8 mouse cellular contexts compared by ENCODE assay signal in the genomic region with DNA sequence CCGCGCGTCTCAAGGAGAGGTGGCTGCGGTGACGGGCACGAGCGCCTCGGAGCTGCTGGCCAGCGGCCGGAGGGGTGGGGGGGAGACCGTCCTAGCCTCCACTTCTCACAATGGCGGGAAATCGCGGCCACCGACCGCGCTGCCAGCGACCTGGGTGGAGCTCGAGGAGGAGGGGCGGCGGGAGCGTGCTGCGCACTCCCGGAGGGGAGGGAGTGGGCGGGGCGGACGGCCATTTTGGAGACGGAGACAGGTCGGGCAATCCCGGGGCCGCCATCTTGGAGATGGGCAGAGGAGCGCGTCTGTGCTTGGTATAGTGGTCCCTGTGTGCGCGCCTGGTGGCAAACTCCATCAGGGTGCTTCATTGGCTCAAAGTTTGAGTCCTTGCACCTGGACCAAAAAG. TPM values are rescaled to one million over a fixed set of nuclear protein-coding genes. Genes with fewer than 3 reads are reported as not detected.
DNase-seq lines count a peak whose midpoint lies in the region; ATAC-seq and TF ChIP-seq lines count a peak whose summit lies in the region.

A gene (minus strand): TSS at position 162 of the 400 bp plus-strand sequence.

- intact Hi-C loops in gastrocnemius, adult 2 months (cut with DNase I) = no loop called here
- intact Hi-C loops in left cerebral cortex, adult 2 months (cut with DNase I) = no loop called here

- no peaks in the 10 kb centered on the region for H3K27me3 ChIP-seq in hindbrain, postnatal 0 days (ENCODE audit: insufficient read depth, low read length)

- peak; percentile 87 for ATAC-seq in hindbrain, postnatal 0 days
- peak; percentile 74 for ATAC-seq in megakaryocyte, adult 5-6 weeks (ENCODE audit: poor library complexity, severe bottlenecking)

- H3K27ac ChIP-seq in gastrocnemius, adult 2 months = peak within 1 kb of the TSS; percentile 96
- peak within 1 kb of the TSS; percentile 91 for H3K27ac ChIP-seq in hindbrain, postnatal 0 days
- peak within 1 kb of the TSS; percentile 88 for H3K27ac ChIP-seq in left cerebral cortex, adult 2 months

- H3K4me3 ChIP-seq in gastrocnemius, adult 2 months = peak within 1 kb of the TSS; percentile 99
- peak within 1 kb of the TSS; percentile 86 for H3K4me3 ChIP-seq in hindbrain, postnatal 0 days (ENCODE audit: low read length)
- peak within 1 kb of the TSS; percentile 96 for H3K4me3 ChIP-seq in left cerebral cortex, adult 2 months

- H3K36me3 ChIP-seq in hindbrain, postnatal 0 days (ENCODE audit: insufficient read depth, low read length) = no peaks in the 10 kb centered on the region

- H3K4me1 ChIP-seq in hindbrain, postnatal 0 days (ENCODE audit: insufficient read depth, low read length) = peaks cover 19% of the 10 kb centered on the region

- H3K9ac ChIP-seq in hindbrain, postnatal 0 days (replicated peaks; ENCODE audit: low read length) = peak within 1 kb of the TSS; percentile 84

- DNase-seq in WW6 (ENCODE audit: low read depth, low spot score) = peak; percentile 85
- DNase-seq in cerebellum, postnatal 4 days (ENCODE audit: low spot score in 2 of 2) = peak; percentile 96
- peak; percentile 99 for DNase-seq in gastrocnemius, adult 2 months
- DNase-seq in hindbrain, postnatal 0 days (ENCODE audit: low spot score) = peak; percentile 97
- DNase-seq in left cerebral cortex, adult 2 months (ENCODE audit: extremely low spot score in 1 of 2, low spot score in 2 of 2) = peak; percentile 96 to 97
- peak; percentile 97 to 98 for DNase-seq in right cerebral cortex, adult 2 months (ENCODE audit: low spot score in 2 of 2)
- peak; percentile 98 for DNase-seq in urinary bladder, postnatal 14 days (ENCODE audit: low spot score)

- under 1% methylated on average over 33 of the region's 35 CpGs for WGBS in hindbrain, postnatal 0 days

- TF ChIP-seq CTCF in gastrocnemius, adult 2 months (IDR thresholded peaks at IDR 0.05) = no peak
- TF ChIP-seq CTCF in hindbrain, postnatal 0 days (IDR thresholded peaks at IDR 0.05; ENCODE audit: low read depth) = peak; percentile 18; the same call in 1 of the 2 replicates
- TF ChIP-seq CTCF in left cerebral cortex, adult 2 months (IDR thresholded peaks at IDR 0.05) = no peak; the same call in 1 of the 2 replicates

- H3K4me2 ChIP-seq in hindbrain, postnatal 0 days (ENCODE audit: low read depth, low read length) = peak within 1 kb of the TSS; percentile 71

- no peaks in the 10 kb centered on the region for H3K9me3 ChIP-seq in hindbrain, postnatal 0 days (ENCODE audit: low read length)

RNA-seq across cellular contexts. Expression of the gene that starts here (rescaled TPM):
- 10 to 100 TPM; 17.1 to 19.4 TPM for total RNA-seq in gastrocnemius, adult 2 months (2021)
- 28.7 and 39.4 TPM in 2 replicates for total RNA-seq in hindbrain, postnatal 0 days (2014; rRNA removed)
- 38.5 and 41.2 TPM in 2 replicates for polyA plus RNA-seq in hindbrain, postnatal 0 days (2015; fragmentation: Nextera tagmentation; extraction: Ambion mirVana)
- 10 to 100 TPM; 24.3 to 25.2 TPM for total RNA-seq in left cerebral cortex, adult 2 months (2021)
- total RNA-seq in megakaryocyte, adult 5-6 weeks (2015) = 127 and 133 TPM in 2 replicates
- 77.4 and 95.5 TPM in 2 replicates for total RNA-seq in megakaryocyte, adult 5-6 weeks (2017)

Comparison
In these comparisons a context has a peak if more than half of its experiments do, and no peak if none do; other contexts are left out.
1. Peak in every context shown above with its lines: DNase-seq, ATAC-seq, H3K4me3 ChIP-seq and H3K27ac ChIP-seq.